Mouse (Mus musculus) megakaryocyte, embryonic 14.5 days (primary cell): ENCODE data around the gene Tmem238. TPM values are rescaled to one million over a fixed set of nuclear protein-coding genes. Genes with fewer than 3 reads are reported as not detected.

Source experiments
- H3K27me3 ChIP-seq: replicated peaks from 2 replicates; pipeline ENCODE3; 2012; ENCODE audit warnings: inconsistent platforms
- H3K36me3 ChIP-seq: replicated peaks from 2 replicates; pipeline ENCODE3; 2012; ENCODE audit warnings: low read length, inconsistent platforms, mixed read lengths
- H3K4me1 ChIP-seq: 2 replicates; pipeline ENCODE4 v1.6.1; 2012; ENCODE audit warnings: inconsistent platforms
- H3K4me3 ChIP-seq: replicated peaks from 2 replicates; pipeline ENCODE3; 2012; ENCODE audit warnings: moderate library complexity, mild to moderate bottlenecking, inconsistent platforms
- H3K9me3 ChIP-seq: 2 replicates; pipeline ENCODE4 v1.6.1; 2012; ENCODE audit warnings: inconsistent platforms
- FLI1 ChIP-seq: IDR thresholded peaks from 2 replicates; pipeline ENCODE4 v1.6.1; 2012; ENCODE audit warnings: low read length, inconsistent platforms, mixed read lengths
- GATA1 ChIP-seq: IDR thresholded peaks from 3 replicates; pipeline ENCODE4 v1.6.1; 2012; ENCODE audit warnings: mixed read lengths, low read length, inconsistent platforms, borderline replicate concordance
- polyA plus RNA-seq: library from polyadenylated mRNA; stranded (reverse); fragments of >175 nt; gene quantifications from 2 replicates; pipeline ENCODE4 v1.2.3, GENCODE M21; 2012; ENCODE audit warnings: low replicate concordance; ENCODE audit not compliant: insufficient read depth

Tmem238 gene
- polyA plus RNA-seq, 1 experiment, result 29.3 TPM

DNA sequence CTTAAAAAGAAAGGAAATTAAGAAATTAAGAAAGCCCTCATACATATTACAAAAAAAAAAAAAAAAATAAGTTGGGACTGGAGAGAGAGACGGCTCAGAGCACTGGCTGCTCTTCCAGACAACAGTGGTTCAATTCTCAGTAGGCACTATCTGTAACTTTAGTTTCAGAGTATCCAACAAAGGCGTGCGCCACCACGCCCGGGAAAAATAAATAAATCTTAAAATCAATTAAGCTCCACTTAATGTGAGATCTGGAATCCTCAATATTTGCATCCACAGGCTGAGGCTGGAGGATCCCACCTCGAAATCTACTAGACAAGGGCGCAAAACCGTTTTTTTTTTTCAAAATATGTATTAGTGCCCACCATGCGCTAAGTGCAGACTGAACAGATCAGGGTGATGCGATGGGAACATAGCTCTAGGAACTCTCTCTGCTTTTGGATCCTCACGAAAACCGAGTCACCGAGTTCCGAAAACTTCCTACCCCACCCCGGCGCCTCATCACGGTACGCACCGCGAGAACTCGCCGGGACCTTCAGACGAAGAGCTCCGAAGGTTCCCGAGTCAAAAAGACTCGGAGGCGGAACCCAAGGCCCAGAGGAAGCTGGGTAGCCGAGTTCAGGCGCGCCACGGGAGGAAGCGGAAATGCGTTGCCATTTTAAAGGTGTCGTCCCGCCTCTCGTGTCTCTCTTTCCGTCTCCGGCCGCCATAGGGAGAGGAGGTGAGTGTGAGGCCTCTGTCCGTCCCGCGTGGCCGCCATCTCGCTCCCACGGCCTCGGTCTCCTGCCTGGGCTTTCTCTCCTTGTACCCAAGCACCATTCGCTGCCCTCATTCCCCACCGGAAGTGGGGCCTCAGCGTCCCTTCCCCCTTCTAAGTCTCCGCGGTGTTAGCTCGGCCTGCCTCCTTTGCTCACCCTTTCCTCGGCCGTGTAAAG, 3.1 kb upstream of the Tmem238 start, which contains the start of gene Rpl28:
Rpl28 (plus strand) TSS at position 597 of the 935 bp plus-strand sequence.
- Histone ChIP-seq H3K4me3 (peak within 1 kb of the TSS; percentile 99), H3K27me3 (no peaks in the 10 kb centered on the region), H3K4me1 (peaks cover 58% of the 10 kb centered on the region), H3K36me3 (peaks cover 40% of the 10 kb centered on the region), H3K9me3 (no peaks in the 10 kb centered on the region)
- no peak for TF ChIP-seq GATA1
- no peak for TF ChIP-seq FLI1

DNA sequence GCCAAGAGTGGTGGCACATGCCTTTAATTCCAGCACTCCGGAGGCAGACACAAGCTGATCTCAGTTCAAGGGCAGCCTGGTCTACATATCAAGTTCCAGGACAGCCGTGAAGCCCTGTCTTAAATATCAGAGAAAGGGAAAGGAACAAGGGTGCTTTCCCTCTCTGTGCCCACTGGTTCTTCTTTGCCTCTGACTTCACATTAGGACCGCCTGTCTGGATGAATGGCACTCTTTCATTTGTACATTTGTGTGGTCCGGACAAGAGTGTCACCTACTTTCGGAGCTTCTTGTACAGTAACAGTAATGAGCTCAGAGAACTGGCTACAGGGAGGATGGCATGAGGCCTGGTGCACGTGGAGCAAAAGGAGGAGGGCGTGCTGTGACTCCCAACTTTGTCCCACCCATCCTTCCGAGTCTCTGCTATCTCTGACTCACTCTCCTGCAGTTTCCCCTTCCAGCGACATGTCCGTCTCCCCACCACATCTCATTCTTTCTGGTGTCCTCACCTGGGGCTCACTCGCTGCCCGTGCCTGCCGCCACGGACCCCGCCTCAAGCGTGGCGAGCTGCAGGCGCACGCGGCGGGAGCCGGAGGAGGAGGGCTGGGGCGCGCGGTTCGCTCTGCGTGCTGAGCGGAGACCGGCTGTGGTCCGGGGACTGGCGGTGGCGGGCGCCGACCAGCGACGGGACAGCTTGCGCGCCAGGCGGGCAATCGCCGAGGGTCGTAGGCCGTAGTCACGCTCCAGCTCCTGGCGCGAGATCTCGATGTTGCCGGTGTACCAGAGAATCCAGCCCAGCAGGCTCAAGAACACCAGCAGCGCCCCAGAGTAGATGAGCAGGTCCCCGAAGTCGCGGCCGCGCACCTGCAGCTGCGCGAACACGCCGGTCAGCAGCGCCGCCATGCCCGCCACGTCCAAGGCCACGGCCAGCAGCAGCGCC, 689 bp downstream of the Tmem238 start:
- H3K4me3 ChIP-seq, result peak overlapping the region; percentile 96
- H3K27me3 ChIP-seq, result no peaks in the 10 kb centered on the region
- H3K4me1 ChIP-seq, result peaks cover 72% of the 10 kb centered on the region
- no peaks in the 10 kb centered on the region for H3K9me3 ChIP-seq
- no peak for TF ChIP-seq FLI1
- TF ChIP-seq GATA1, result no peak
- peaks cover 8% of the 10 kb centered on the region for H3K36me3 ChIP-seq

DNA sequence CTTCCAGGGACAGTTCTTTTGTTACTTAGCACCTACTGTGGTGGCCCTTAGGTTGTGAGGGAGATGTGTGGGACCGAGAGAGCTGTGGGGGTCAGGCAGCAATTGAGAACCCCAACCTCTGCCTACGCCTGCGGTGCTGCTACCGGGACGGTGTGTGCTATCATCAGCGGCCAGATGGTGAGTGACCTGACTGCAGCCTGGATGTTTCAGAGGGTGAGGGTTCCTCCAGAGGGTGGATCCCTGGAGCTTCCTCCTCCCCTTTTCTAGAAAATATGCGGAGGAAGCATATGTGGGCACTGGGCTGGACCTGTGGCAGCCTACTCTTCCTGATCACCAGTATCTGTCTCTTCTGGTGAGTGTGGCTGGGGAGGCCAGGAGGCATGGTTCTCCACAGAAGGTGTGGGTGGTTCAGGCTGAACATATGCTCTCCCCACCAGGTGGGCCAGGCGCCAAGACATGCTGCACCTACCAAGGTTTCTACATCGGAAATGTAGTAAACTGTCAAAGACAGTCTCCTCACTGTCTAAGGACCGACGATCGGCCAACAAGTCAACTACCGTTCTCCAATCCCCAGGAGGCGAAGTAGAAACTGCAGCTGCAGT, 5.7 kb downstream of the Tmem238 start:
- H3K9me3 ChIP-seq, result no peaks in the 10 kb centered on the region
- TF ChIP-seq GATA1 (no peak), FLI1 (no peak)
- H3K27me3 ChIP-seq, result no peaks in the 10 kb centered on the region
- peak overlapping the region; percentile 79 for H3K4me3 ChIP-seq
- H3K4me1 ChIP-seq, result peaks cover 95% of the 10 kb centered on the region
- H3K36me3 ChIP-seq, result peaks cover 3% of the 10 kb centered on the region

DNA sequence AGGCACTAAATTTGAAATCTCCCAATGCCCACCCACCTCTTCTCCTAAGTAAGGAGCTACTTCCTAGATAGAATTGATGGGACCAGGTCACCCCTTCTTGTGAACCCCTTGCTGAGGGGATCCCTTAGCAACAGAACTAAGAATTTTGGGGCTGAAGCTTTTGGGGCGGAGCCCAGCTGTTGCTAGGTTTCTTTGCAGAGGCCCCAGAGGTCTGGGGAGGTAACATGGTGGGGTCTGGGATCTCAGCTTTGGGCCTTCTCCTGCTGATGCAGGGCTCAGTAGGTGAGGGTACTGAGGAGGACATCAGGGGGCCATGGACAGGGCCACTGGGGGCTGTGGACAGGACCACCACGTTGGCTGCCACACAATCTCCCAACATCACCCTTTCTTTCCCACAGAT, 6.7 kb downstream of the Tmem238 start, which contains the start of the genes Il11 and Tmem190:
Il11 (minus strand) TSS at position 101 of the 400 bp plus-strand sequence.
Tmem190 (plus strand) TSS at position 179 of the 400 bp plus-strand sequence.
- TF ChIP-seq FLI1 (no peak), GATA1 (no peak)
- H3K4me3 ChIP-seq, result peak within 1 kb of the TSS; percentile 79
- H3K36me3 ChIP-seq, result peaks cover 3% of the 10 kb centered on the region
- peaks cover 7% of the 10 kb centered on the region for H3K27me3 ChIP-seq
- H3K9me3 ChIP-seq, result no peaks in the 10 kb centered on the region
- H3K4me1 ChIP-seq, result peaks cover 98% of the 10 kb centered on the region

DNA sequence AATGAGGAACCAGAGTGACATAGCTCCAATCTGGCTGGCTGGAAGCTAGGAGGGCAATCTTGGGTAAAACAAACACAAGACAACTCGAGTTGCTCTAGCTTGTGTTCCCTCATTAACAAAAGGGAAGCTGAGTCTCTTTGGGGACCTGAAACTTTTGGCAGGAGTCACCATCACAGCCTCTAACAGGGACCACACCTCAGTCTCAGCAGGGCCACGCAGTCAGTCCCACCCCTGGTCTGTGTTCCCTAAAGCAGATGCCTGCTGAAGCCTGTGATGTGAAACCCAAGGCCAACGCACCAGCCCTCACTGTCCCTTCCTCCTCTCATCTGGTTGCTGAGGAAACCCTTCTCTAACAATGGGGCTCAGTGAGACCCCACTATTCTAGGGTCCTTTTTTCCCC, 7.3 kb downstream of the Tmem238 start:
- Histone ChIP-seq H3K27me3 (peaks cover 13% of the 10 kb centered on the region), H3K9me3 (no peaks in the 10 kb centered on the region), H3K36me3 (peaks cover 3% of the 10 kb centered on the region), H3K4me1 (peaks cover 98% of the 10 kb centered on the region), H3K4me3 (no peak overlapping the region)
- no peak for TF ChIP-seq FLI1
- no peak for TF ChIP-seq GATA1

DNA sequence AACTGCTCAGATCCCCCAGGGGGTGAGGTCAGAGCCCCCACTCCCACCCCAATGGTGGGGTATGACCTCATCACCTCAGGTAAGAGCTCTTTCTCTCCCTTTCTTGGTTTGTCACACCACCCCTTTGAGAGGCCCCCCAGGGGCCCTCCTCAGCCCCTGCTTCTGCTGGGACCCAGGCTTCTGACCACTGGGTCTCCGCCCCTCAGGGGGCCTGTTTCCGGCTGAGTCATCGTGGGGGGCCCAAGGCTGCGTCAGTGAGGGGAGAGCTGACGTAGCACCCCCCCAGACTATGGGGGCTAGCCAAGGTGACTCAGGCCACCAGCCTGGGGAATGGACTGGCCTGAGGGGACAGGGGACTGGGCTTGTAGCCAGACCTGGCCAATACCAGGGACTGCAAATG, 9.5 kb downstream of the Tmem238 start:
- Histone ChIP-seq H3K4me1 (peaks cover 91% of the 10 kb centered on the region), H3K4me3 (peak overlapping the region; percentile 40), H3K27me3 (peaks cover 34% of the 10 kb centered on the region), H3K36me3 (no peaks in the 10 kb centered on the region), H3K9me3 (peaks cover 10% of the 10 kb centered on the region)
- TF ChIP-seq FLI1 (no peak), GATA1 (no peak)

DNA sequence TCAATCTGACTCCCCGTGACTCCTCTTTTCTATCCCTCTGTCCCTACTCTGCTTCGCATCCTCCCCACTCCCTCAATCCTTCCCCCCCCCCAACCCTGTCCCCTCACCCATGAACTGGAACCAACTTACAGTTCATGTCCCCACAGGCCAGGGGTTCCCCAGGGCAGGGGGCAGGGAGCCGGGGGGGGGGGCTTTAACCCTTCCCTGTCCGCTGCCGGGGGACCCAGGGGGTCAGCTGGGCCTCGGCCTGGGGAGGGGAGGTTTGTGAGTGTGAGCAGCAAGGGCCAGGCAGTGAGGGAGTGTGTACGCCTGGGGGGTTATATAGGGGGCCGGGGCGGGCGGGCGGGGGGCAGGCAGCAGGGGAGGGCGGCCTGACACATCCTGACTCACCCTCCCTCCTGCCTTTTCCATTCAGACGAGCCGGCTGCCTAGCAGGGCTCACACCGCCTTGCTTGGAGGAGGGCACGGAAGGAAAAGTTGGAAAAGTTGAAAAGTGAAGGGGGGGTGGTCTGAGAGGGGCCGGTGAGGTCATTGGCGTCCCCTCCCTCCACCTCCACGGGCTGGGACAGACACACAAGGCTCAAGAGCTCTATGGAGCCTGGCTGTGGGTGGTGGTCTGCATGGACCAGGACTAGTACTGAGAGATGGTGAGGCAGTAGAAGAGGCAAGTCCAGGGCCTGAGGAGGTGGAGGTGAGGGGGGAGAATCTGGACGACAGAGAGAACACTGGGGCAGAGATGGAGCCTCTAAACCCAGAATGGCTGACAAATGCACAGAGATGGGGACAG, 11.4 kb downstream of the Tmem238 start:
- H3K9me3 ChIP-seq, result peaks cover 13% of the 10 kb centered on the region
- peaks cover 41% of the 10 kb centered on the region for H3K27me3 ChIP-seq
- no peak overlapping the region for H3K4me3 ChIP-seq
- no peaks in the 10 kb centered on the region for H3K36me3 ChIP-seq
- TF ChIP-seq FLI1 (no peak), GATA1 (no peak)
- peaks cover 72% of the 10 kb centered on the region for H3K4me1 ChIP-seq

DNA sequence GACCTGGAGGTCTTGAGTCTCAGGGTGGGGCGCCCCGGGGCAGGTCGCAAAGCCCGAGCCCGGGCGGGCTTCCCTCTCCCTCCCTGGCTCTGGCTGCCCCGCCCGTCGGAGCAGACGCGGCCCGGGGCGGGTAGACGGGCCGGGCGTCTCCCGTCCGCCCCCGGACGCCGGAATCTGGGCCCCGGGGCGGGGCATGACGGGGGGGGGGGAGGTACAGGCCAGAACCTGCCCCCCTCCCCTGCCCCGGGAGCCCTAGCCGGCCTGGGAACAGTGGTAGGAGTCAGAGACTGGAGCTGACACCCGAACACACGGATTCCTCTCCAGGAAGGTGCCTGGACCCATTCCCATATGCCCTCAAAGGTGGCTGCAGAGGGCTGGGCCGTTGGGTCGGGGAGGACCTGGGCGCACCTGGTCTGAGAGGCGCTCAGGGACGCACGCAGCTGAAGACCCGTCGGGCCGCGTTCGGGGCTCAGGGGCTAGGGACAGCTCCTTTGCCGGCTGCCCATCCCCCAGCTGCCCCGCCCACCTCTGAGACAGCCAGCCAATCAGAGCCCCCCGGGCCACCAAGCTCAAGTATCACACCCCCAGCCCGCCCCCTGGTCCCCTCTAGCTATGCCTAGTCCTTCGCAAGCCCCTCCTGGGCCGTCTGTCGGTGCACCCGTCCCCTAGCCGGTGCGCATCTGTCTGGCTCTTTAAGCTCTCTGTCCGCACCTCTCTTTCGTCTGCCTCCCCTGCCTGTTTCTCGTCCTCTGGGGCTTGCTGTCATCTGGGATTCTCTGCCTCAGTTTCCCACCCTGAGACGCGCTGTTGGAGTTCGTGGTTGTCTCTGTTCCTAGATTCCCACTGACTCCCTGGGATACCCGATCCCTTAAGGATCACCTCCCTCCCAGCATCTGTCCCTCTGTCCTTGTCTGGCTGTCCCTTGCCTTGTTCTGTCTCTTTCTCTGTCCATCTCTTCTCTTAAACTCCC, 12.3 kb downstream of the Tmem238 start:
- peaks cover 63% of the 10 kb centered on the region for H3K4me1 ChIP-seq
- peaks cover 41% of the 10 kb centered on the region for H3K27me3 ChIP-seq
- TF ChIP-seq GATA1, result no peak
- TF ChIP-seq FLI1, result no peak
- H3K9me3 ChIP-seq, result peaks cover 17% of the 10 kb centered on the region
- peak overlapping the region; percentile 90 for H3K4me3 ChIP-seq
- H3K36me3 ChIP-seq, result no peaks in the 10 kb centered on the region
